Mouse (Mus musculus) bone marrow macrophage, adult 2 months (primary cell): ENCODE data around the gene Pglyrp4.

Experiments
- CTCF ChIP-seq: IDR thresholded peaks from 2 replicates; pipeline ENCODE4 v1.5.1; 2012; ENCODE audit warnings: low read depth, mild to moderate bottlenecking, low read length, moderate library complexity
- POLR2A ChIP-seq: IDR thresholded peaks from 2 replicates; pipeline ENCODE4 v1.6.1; 2012; ENCODE audit warnings: mild to moderate bottlenecking, low read depth, low read length, borderline replicate concordance

DNA sequence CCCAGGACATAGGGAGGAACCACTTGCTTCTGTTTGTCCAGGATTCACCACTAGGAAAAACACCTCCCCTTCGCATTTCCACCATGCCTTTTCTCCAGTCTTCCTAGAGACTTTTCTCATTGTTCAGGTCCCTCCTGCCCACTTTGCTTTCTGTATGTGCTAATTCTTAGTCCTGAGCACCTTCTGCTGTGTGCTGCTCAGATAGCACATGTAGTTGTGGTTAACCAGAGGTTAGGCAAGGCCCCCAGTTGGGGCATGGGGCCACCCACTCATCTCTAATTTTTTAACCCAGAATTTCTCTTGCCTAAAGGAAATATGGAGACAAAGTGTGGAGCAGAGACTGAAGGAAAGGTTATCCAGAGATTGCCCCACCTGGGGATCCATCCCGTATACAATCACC is 24.5 kb upstream of the Pglyrp4 start:
- TF ChIP-seq CTCF (no peak), POLR2A (no peak)
